Mouse (Mus musculus): ENCODE results near the gene Mfap1a.
"Not testable (repeated sequence)": the region's sequence is repeated elsewhere in the genome, so short reads cannot be mapped to it uniquely, and the experiment has no call there.

Gene Mfap1a

GRCm38 (mm10) chr2:121475306-121475705 is 31.2 kb downstream of the Mfap1a start:
- not testable (repeated sequence) for DNase-seq (ENCODE audit: extremely low read depth, low read depth)

GRCm38 (mm10) chr2:121474180-121474535 is 32.3 kb downstream of the Mfap1a start:
- no peak for DNase-seq (ENCODE audit: extremely low read depth, low read depth)

GRCm38 (mm10) chr2:121473301-121474179 is 32.9 kb downstream of the Mfap1a start, which contains the start of gene Mfap1b:
Mfap1b (minus strand) TSS chr2:121474067.
- DNase-seq (ENCODE audit: extremely low read depth, low read depth), result peak; percentile 88

GRCm38 (mm10) chr2:121472783-121473182 is 33.7 kb downstream of the Mfap1a start:
- DNase-seq (ENCODE audit: extremely low read depth, low read depth), result not testable (repeated sequence)

- DNase-seq (ENCODE audit: extremely low read depth, low read depth), result not testable (repeated sequence)
These were observed 37.5 kb downstream of the Mfap1a start for GRCm38 (mm10) chr2:121468982-121469381.

GRCm38 (mm10) chr2:121460071-121460470 is 46.4 kb downstream of the Mfap1a start:
- DNase-seq (ENCODE audit: extremely low read depth, low read depth), result no peak

GRCm38 (mm10) chr2:121456692-121457642 is 49.5 kb downstream of the Mfap1a start, which contains the start of gene Serinc4:
Serinc4 (minus strand) TSS chr2:121456781.
- DNase-seq (ENCODE audit: extremely low read depth, low read depth), result peak; percentile 86

GRCm38 (mm10) chr2:121455534-121455933 is 50.9 kb downstream of the Mfap1a start:
- DNase-seq (ENCODE audit: extremely low read depth, low read depth), result no peak

GRCm38 (mm10) chr2:121453917-121454316 is 52.5 kb downstream of the Mfap1a start:
- no peak for DNase-seq (ENCODE audit: extremely low read depth, low read depth)

- no peak for DNase-seq (ENCODE audit: extremely low read depth, low read depth)
These were observed 53.5 kb downstream of the Mfap1a start, which contains the start of gene Hypk for GRCm38 (mm10) chr2:121452990-121453389. Hypk (plus strand) TSS chr2:121453290.

- no peak for DNase-seq (ENCODE audit: extremely low read depth, low read depth)
These were observed 54.1 kb downstream of the Mfap1a start for GRCm38 (mm10) chr2:121452361-121452760.

GRCm38 (mm10) chr2:121450093-121450492 is 56.4 kb downstream of the Mfap1a start:
- no peak for DNase-seq (ENCODE audit: extremely low read depth, low read depth)

- no peak for DNase-seq (ENCODE audit: extremely low read depth, low read depth)
These were observed 56.9 kb downstream of the Mfap1a start for GRCm38 (mm10) chr2:121449545-121450011.

- peak; percentile 94 for DNase-seq (ENCODE audit: extremely low read depth, low read depth)
These were observed 57.5 kb downstream of the Mfap1a start, which contains the start of gene Serf2 for GRCm38 (mm10) chr2:121448739-121449535. Serf2 (plus strand) TSS chr2:121449195.

GRCm38 (mm10) chr2:121448136-121448535 is 58.3 kb downstream of the Mfap1a start:
- no peak for DNase-seq (ENCODE audit: extremely low read depth, low read depth)

GRCm38 (mm10) chr2:121447006-121447405 is 59.5 kb downstream of the Mfap1a start:
- no peak for DNase-seq (ENCODE audit: extremely low read depth, low read depth)

- no peak for DNase-seq (ENCODE audit: extremely low read depth, low read depth)
These were observed 60.0 kb downstream of the Mfap1a start for GRCm38 (mm10) chr2:121446506-121446905.

GRCm38 (mm10) chr2:121445117-121445516 is 61.3 kb downstream of the Mfap1a start:
- DNase-seq (ENCODE audit: extremely low read depth, low read depth), result no peak

- DNase-seq (ENCODE audit: extremely low read depth, low read depth), result no peak
These were observed 62.3 kb downstream of the Mfap1a start, which contains the start of gene Ell3 for GRCm38 (mm10) chr2:121444178-121444577. Ell3 (minus strand) TSS chr2:121444278.

GRCm38 (mm10) chr2:121443068-121443349 is 63.5 kb downstream of the Mfap1a start:
- DNase-seq (ENCODE audit: extremely low read depth, low read depth), result no peak
